Mouse (Mus musculus) embryonic facial prominence, embryonic 14.5 days (tissue): ENCODE measurements around the gene Rin2. TPM values are rescaled to one million over a fixed set of nuclear protein-coding genes. Genes with fewer than 3 reads are reported as not detected.
A peak's percentile ranks its signal among the peaks of the same experiment; 100 is the strongest.

ENCODE experiments used
- ATAC-seq: fragments of 200-750 bp; cut with Nextera tagmentation; 2 replicates; pipeline ENCODE4 v1.8.0; 2017; ENCODE audit warnings: low read depth, moderate number of reproducible peaks, moderate TSS enrichment
- DNase-seq: peaks from one replicate; pipeline ENCODE4 v3.0.0-alpha.2; 2015; ENCODE audit warnings: low spot score
- H3K27ac ChIP-seq: fragments of 300-500 bp; sonication (generic); replicated peaks from 2 replicates; pipeline ENCODE4 v1.5.1; 2014; ENCODE audit warnings: low read depth, mild to moderate bottlenecking, low read length, moderate library complexity
- H3K27me3 ChIP-seq: fragments of 300-500 bp; sonication (generic); replicated peaks from 2 replicates; pipeline ENCODE4 v1.6.1; 2014; ENCODE audit warnings: low read length; ENCODE audit not compliant: control insufficient read depth, insufficient read depth
- H3K36me3 ChIP-seq: fragments of 300-500 bp; sonication (generic); 2 replicates; pipeline ENCODE4 v1.6.1; 2014; ENCODE audit warnings: low read length, mixed read lengths; ENCODE audit not compliant: control insufficient read depth, insufficient read depth
- H3K4me1 ChIP-seq: fragments of 300-500 bp; sonication (generic); 2 replicates; pipeline ENCODE4 v1.6.1; 2014; ENCODE audit warnings: antibody characterized with exemption, low read length; ENCODE audit not compliant: control insufficient read depth, insufficient read depth
- H3K4me2 ChIP-seq: fragments of 300-500 bp; sonication (generic); 2 replicates; pipeline ENCODE4 v1.6.1; 2014; ENCODE audit warnings: low read depth, mild to moderate bottlenecking, low read length, moderate library complexity, mixed read lengths
- H3K4me3 ChIP-seq: fragments of 300-500 bp; sonication (generic); 2 replicates; pipeline ENCODE4 v1.5.1; 2014; ENCODE audit warnings: low read depth, mild to moderate bottlenecking, low read length
- H3K9ac ChIP-seq: fragments of 300-500 bp; sonication (generic); 2 replicates; pipeline ENCODE4 v1.6.1; 2014; ENCODE audit warnings: low read depth, mild to moderate bottlenecking, low read length, moderate library complexity, mixed read lengths
- H3K9me3 ChIP-seq: fragments of 300-500 bp; sonication (generic); 2 replicates; pipeline ENCODE4 v1.6.1; 2016; ENCODE audit warnings: low read length; ENCODE audit not compliant: control insufficient read depth
- WGBS: fragments of 180-500 bp; shearing (Covaris S2); extraction: QIAGEN DNeasy Blood & Tissue Kit; methylation state at CpG from one replicate; pipeline ENCODE4 v1.1.7; 2014; 5-methylcytosine and 5-hydroxymethylcytosine counted together
- polyA plus RNA-seq: library from polyadenylated mRNA; unstranded; fragments of >200 nt; fragmentation: Nextera tagmentation; extraction: Ambion mirVana; gene quantifications from 2 replicates; pipeline ENCODE4 v1.2.1, GENCODE M21; 2014

The Rin2 gene
- polyA plus RNA-seq, 1 experiment from 2014 or later = 33.0 TPM

DNA sequence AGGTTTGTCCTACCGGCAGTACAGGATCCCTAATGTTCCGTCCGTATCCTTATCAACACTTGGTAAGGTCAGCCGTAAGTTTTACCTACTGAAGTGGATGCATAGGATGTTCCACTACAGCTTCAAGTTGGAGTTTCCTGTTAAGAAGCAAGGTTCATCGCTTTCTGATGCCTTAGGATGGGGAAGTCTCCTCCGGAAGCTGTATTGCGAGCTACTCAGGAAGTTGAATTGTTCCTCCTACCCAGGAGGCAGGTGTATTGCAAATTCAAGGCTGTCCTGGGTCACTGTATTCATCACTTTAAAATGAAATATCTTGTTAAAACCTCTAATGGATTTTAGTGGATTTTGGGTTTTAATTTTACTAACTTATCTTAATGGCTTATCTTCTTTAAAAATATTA, 79.0 kb downstream of the Rin2 start:
- DNase-seq (no peak), ATAC-seq (no peak)
- WGBS = 85% methylated on average over 7 of the region's 7 CpGs
- H3K4me3 ChIP-seq = no peak overlapping the region
- H3K9me3 ChIP-seq = no peaks in the 10 kb centered on the region
- H3K4me2 ChIP-seq = no peak overlapping the region
- no peaks in the 10 kb centered on the region; the same call in none of the 2 replicates for H3K4me1 ChIP-seq
- H3K9ac ChIP-seq = no peak overlapping the region
- no peaks in the 10 kb centered on the region for H3K36me3 ChIP-seq
- H3K27ac ChIP-seq = no peak overlapping the region
- H3K27me3 ChIP-seq = no peaks in the 10 kb centered on the region

DNA sequence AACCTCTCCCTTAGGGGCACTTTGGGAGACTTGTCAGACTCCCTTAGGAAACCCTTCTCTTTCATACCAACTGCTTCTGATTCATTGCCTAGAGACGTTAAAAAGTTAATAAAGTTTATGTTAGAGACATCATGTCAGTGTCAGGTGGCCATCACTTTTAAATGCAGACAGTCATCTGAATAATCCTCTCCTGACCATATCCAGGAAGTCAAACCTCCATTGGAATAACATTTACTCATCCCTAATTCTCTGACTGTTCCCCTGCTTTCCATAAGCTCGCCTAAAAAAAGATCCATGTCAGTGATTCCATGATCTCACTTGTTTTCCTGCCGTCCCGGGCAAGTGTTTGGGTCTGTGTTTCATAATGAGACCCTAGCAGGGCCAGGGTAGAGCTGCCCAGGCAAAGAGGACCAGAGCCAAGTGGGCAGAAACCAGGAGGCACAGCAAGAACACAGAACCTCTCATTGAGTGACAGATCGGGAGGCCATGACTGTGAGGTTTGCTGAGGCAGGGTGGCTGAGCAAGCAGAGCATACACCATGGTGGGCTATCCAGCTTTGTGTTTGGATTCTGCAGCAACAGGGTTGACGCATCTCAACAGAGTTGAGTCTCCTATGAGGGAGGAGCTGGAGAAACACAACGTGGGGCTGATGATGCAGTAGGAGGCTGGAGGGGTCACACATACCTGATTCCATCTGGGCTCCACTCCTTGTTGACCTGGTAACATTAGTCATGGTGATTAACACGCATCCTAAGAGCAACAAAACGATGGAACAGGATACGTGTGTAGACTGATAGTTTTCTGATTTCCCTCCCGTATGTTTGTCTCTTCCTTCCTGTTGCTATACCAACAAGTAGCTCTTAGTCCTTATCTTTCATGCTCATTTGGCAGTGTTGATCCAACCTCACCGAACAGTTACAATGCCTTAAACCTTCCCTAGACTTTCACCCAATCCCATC, 81.1 kb downstream of the Rin2 start:
- Histone ChIP-seq H3K27me3 (no peaks in the 10 kb centered on the region), H3K9ac (no peak overlapping the region), H3K9me3 (no peaks in the 10 kb centered on the region), H3K36me3 (no peaks in the 10 kb centered on the region), H3K27ac (no peak overlapping the region), H3K4me1 (peaks cover 11% of the 10 kb centered on the region), H3K4me2 (no peak overlapping the region), H3K4me3 (no peak overlapping the region)
- WGBS = 77% methylated on average over 12 of the region's 12 CpGs
- no peak for ATAC-seq
- DNase-seq = no peak

DNA sequence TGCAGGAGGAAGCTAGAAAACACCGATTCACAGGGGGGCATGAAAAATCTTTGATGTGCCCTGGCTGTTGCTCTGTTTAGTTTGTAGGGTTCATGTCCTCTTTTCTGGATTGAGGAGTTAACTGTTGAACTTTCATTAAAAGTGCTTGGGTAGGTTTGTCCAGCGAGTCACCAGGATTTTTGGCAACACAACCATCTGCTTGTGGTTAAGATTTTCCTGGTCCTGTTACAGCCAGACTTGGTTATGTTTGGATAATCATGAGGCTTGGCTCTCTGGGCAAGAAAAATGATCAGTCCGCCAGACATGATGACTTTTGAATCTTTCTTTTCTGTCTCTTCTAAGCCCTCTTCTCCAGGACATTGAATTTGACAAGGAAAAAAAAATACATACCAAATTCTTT, 85.1 kb downstream of the Rin2 start:
- DNase-seq (peak; percentile 29), ATAC-seq (no peak)
- Histone ChIP-seq H3K4me3 (no peak overlapping the region), H3K27me3 (no peaks in the 10 kb centered on the region), H3K4me1 (peaks cover 11% of the 10 kb centered on the region), H3K9me3 (no peaks in the 10 kb centered on the region), H3K36me3 (no peaks in the 10 kb centered on the region), H3K27ac (no peak overlapping the region), H3K9ac (no peak overlapping the region), H3K4me2 (no peak overlapping the region)
- 31% methylated on average over 3 of the region's 3 CpGs for WGBS

DNA sequence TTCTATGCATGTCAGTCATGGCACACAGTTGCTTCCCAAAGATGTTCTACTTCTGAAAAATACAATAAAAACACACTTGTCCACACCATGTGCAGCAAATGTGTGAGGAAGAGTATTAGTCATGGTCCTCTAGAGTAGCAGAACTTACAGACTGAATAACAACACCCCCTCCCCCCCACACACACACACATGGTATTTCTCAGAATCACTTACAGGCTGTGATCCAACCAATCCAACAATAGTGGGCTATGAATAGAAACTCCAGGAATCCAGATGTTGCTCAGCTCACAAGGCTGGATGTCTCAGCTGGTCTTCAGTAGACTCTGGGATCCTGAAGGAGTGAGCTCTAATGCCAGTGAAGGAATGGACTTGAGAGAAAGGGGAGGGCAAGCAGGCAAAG, 86.4 kb downstream of the Rin2 start:
- Histone ChIP-seq H3K36me3 (no peaks in the 10 kb centered on the region), H3K4me3 (no peak overlapping the region), H3K27me3 (no peaks in the 10 kb centered on the region), H3K4me1 (peaks cover 11% of the 10 kb centered on the region), H3K9me3 (no peaks in the 10 kb centered on the region), H3K4me2 (no peak overlapping the region), H3K9ac (no peak overlapping the region), H3K27ac (no peak overlapping the region)
- DNase-seq (peak; percentile 50), ATAC-seq (no peak; the same call in 1 of the 2 replicates)

- Histone ChIP-seq H3K27me3 (no peaks in the 10 kb centered on the region), H3K9me3 (no peaks in the 10 kb centered on the region), H3K4me2 (no peak overlapping the region), H3K4me1 (peaks cover 17% of the 10 kb centered on the region), H3K36me3 (no peaks in the 10 kb centered on the region), H3K4me3 (no peak overlapping the region), H3K27ac (no peak overlapping the region), H3K9ac (no peak overlapping the region)
- WGBS = 42% methylated on average over 10 of the region's 10 CpGs
- ATAC-seq (no peak), DNase-seq (peak; percentile 19)
Observed at GRCm38 (mm10) chr2:145769964-145770363, 94.9 kb downstream of the Rin2 start.

- Histone ChIP-seq H3K4me2 (0 out of 2 replicates have a peak overlapping the region, but pooled peaks have one; percentile 3), H3K27ac (no peak overlapping the region; the same call in 1 of the 2 replicates), H3K4me1 (peaks cover 17% of the 10 kb centered on the region), H3K4me3 (no peak overlapping the region), H3K9ac (no peak overlapping the region), H3K36me3 (no peaks in the 10 kb centered on the region), H3K9me3 (no peaks in the 10 kb centered on the region), H3K27me3 (no peaks in the 10 kb centered on the region)
- 65% methylated on average over 7 of the region's 7 CpGs for WGBS
- DNase-seq (peak; percentile 83), ATAC-seq (no peak)
Observed at GRCm38 (mm10) chr2:145770730-145771536, 95.9 kb downstream of the Rin2 start.

DNA sequence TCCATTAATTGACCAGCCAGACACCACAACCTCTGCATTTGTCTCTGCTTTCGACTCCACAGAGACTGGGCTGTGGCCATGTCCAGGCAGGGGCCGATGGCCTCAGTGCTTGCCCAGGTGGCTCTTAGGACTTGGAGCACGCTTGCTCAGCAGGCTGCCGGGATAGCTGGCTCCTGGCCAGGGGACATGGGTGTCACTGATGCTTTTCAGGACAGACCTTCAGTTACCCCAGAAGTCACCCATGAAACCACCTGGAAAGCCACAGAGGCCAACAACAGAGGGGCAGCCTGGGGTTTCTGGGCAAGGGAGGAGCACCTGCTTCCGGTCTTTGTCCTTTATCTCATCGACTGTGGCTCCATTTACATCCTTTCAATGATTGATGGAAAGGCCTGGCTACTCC, 108.2 kb downstream of the Rin2 start:
- ATAC-seq = no peak
- WGBS = 70% methylated on average over 6 of the region's 6 CpGs

GRCm38 (mm10) chr2:145784246-145784935, 109.4 kb downstream of the Rin2 start:
- WGBS = 38% methylated on average over 13 of the region's 13 CpGs
- no peaks in the 10 kb centered on the region for H3K9me3 ChIP-seq
- H3K4me1 ChIP-seq = peaks cover 32% of the 10 kb centered on the region
- H3K4me2 ChIP-seq = no peak overlapping the region
- peak overlapping the region; percentile 83; the same call in 1 of the 2 replicates for H3K27ac ChIP-seq
- H3K27me3 ChIP-seq = no peaks in the 10 kb centered on the region
- H3K36me3 ChIP-seq = no peaks in the 10 kb centered on the region
- ATAC-seq = no peak
- no peak overlapping the region for H3K4me3 ChIP-seq
- peak; percentile 55 for DNase-seq
- H3K9ac ChIP-seq = no peak overlapping the region

More for the DNA sequence above, 108.2 kb downstream of the Rin2 start:
- Histone ChIP-seq H3K27ac (no peak overlapping the region), H3K4me3 (no peak overlapping the region), H3K9me3 (no peaks in the 10 kb centered on the region), H3K9ac (no peak overlapping the region), H3K36me3 (no peaks in the 10 kb centered on the region), H3K27me3 (no peaks in the 10 kb centered on the region), H3K4me2 (no peak overlapping the region), H3K4me1 (peaks cover 32% of the 10 kb centered on the region)
- DNase-seq = no peak
